Mouse (Mus musculus) heart, postnatal 36 days (tissue): ENCODE data around the gene Olfr1450. TPM values are rescaled to one million over a fixed set of nuclear protein-coding genes. Genes with fewer than 3 reads are reported as not detected.
"Not testable (repeated sequence)": the region's sequence is repeated elsewhere in the genome, so short reads cannot be mapped to it uniquely, and the experiment has no call there.

Experiments used
- DNase-seq, 2 experiments: peaks; one replicate each; pipeline ENCODE4 v3.0.0; 2021 to 2022
- intact Hi-C: fragments of 180-260 bp; cut with DNase I; formaldehyde crosslinking; loops from one replicate; pipeline ENCODE4 v1.15.1; 2025
- total RNA-seq, 2 experiments: library from RNA; stranded (reverse); gene quantifications; 2 replicates each; pipeline ENCODE4 v1.2.3; 2021

The Olfr1450 gene
- not detected for total RNA-seq

DNA sequence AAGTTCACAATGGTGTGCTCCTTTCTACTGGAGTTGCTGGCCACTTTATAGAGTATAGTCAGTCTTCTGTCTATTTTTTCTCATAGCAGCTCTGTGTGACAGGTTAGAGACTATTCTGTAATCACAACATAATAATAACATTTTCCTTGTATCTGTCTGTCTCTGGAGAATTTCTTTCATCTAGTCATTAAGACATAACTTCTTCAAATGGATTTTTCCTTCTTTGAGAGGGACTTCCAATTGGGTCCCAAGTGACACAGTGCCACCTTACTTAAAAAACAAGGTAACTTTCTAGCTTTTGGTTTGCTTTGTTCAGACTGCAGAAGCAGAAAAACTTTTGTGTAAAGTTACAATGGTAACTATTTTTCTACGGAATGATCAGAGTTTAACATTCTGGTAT lies at the start of gene Olfr1450:
Gene Olfr1450, plus strand, starts transcription at position 301 of the 400 bp plus-strand sequence.
- intact Hi-C loops: no loop called here
- DNase-seq: no peak

DNA sequence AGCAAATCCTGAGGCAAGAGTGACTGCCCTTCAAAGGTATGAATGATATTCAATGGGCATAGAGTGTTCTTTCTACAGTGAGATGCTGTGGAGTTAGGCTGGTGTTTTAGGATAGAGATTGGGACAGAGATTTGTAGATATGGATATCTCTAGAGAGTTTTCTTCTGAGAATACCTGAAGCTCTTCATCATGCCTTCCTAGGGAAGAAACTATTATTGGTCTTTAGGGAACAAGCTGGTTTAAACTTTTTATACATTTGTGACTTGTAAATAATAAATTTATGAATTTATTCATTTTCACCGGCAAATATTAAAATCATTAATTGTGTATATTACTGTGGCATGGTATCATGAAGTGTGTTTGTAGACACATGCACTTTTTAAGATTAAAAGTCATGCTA lies 46.4 kb upstream of the Olfr1450 start, which contains the start of gene Olfr1447:
Gene Olfr1447, minus strand, starts transcription at position 101 of the 400 bp plus-strand sequence.
- no peak for DNase-seq
- intact Hi-C loops: no loop called here

DNA sequence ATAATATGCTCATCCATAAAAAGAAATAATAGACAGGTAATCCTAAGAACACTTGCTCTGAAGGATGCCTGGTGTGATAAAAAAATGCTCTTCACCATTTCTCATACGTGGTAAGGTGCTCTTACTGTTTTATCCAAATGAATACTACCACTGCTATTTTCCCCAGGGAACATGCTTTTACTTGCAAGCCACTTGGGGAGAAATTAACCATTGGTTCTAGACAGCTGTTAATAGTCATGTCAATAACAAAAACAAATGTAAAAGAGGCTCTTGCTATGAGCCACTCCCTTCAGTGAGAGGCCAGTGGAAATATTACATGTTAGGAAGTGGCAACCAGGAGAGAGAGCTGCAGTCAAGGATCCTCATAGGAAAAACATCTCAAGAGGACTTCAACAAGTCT lies 25.7 kb upstream of the Olfr1450 start, which contains the start of gene Olfr1448:
Gene Olfr1448, minus strand, starts transcription at position 101 of the 400 bp plus-strand sequence.
- intact Hi-C loops: no loop called here
- no peak for DNase-seq

- intact Hi-C loops: no loop called here
- no peak for DNase-seq
Measured at GRCm38 (mm10) chr19:12930540-12930939, 19.5 kb upstream of the Olfr1450 start, which contains the start of gene Olfr1449. Gene Olfr1449, plus strand, starts transcription at chr19:12930840.

DNA sequence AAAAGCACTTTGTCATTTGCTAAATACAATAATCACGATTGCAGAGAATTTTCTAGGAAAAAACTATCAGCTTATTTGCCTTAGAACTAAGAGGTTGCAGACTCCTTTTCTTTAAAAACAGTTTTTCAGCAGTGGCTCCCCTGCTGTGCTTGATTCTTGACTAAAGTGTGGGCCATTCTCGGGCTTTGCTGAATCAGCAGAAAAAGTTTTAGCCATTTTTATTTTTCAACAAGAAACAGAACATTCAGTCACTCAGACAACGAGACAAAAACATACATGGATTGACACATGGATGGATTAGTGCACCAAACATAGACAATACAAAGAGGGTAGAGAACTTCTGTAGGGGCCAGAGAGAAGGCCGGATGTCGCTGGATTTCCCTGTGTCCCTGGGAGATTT lies 20.0 kb downstream of the Olfr1450 start:
- intact Hi-C loops, DNase-seq: not testable (repeated sequence)

DNA sequence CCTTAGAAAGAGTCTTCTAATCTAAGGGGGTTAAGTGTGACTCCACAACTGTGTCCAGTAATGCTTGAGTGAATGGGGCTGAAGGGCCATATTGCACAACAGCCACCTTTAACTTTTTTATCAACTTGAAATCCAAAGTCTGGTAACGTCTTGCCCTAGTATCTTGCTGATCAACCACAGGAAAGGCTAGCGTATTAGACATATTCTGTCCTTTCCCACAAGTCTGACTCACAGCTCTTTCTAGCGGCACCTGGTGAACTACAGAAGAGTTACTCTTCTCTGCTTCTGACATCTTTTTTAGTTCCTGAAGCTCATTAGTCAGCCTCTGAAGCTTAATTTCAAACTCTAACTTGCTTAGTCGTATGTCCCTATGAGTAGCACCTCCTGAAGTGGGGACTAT lies 42.3 kb downstream of the Olfr1450 start:
- DNase-seq, intact Hi-C loops: not testable (repeated sequence)

- DNase-seq: no peak
- intact Hi-C loops: no loop called here
Measured at GRCm38 (mm10) chr19:12994714-12995113, 44.7 kb downstream of the Olfr1450 start, which contains the start of gene Olfr1451. Gene Olfr1451, plus strand, starts transcription at chr19:12995014.

Other genes starting within 250 kb of the Olfr1450 start
- gene Cntf, start 184.6 kb upstream of the Olfr1450 start, total RNA-seq: 1 to 10 TPM; 1.6 TPM
- 10 to 100 TPM; 78.7 to 80.7 TPM for gene Zfp91, start 154.1 kb upstream of the Olfr1450 start, total RNA-seq
- 1 to 10 TPM; 1.4 to 1.5 TPM for gene Lpxn, start 154.1 kb upstream of the Olfr1450 start, total RNA-seq
- not detected for gene Gm5244, start 103.6 kb upstream of the Olfr1450 start, total RNA-seq
- not detected for gene Olfr1444, start 93.0 kb upstream of the Olfr1450 start, total RNA-seq
- not detected for gene Olfr1445, start 66.4 kb upstream of the Olfr1450 start, total RNA-seq
- not detected for gene Olfr1446, start 56.7 kb upstream of the Olfr1450 start, total RNA-seq
- not detected for gene Olfr1447, start 46.5 kb upstream of the Olfr1450 start, total RNA-seq
- not detected for gene Olfr1448, start 25.8 kb upstream of the Olfr1450 start, total RNA-seq
- gene Olfr1449, start 19.4 kb upstream of the Olfr1450 start, total RNA-seq: not detected
- not detected for gene Olfr1451, start 44.8 kb downstream of the Olfr1450 start, total RNA-seq
- not detected for gene Olfr1453, start 78.1 kb downstream of the Olfr1450 start, total RNA-seq
- gene Olfr1454, start 110.4 kb downstream of the Olfr1450 start, total RNA-seq: not detected
- gene Olfr1457, start 147.6 kb downstream of the Olfr1450 start, total RNA-seq: not detected
- not detected for gene Olfr1458, start 156.5 kb downstream of the Olfr1450 start, total RNA-seq
- gene Olfr1459, start 199.3 kb downstream of the Olfr1450 start, total RNA-seq: under 1 TPM; 0.03 TPM
- gene Olfr1461, start 212.7 kb downstream of the Olfr1450 start, total RNA-seq: not detected
- not detected for gene Olfr1462, start 235.5 kb downstream of the Olfr1450 start, total RNA-seq